Mouse (Mus musculus) midbrain, embryonic 14.5 days (tissue): ENCODE results near the gene Ubtd1. TPM values are rescaled to one million over a fixed set of nuclear protein-coding genes. Genes with fewer than 3 reads are reported as not detected.
A peak's percentile ranks its signal among the peaks of the same experiment; 100 is the strongest.

Source experiments
- ATAC-seq: fragments of 200-750 bp; cut with Nextera tagmentation; 2 replicates; pipeline ENCODE4 v1.8.0; 2017; ENCODE audit warnings: moderate number of reproducible peaks, moderate library complexity; ENCODE audit not compliant: low FRiP score, low TSS enrichment
- DNase-seq: peaks from one replicate; pipeline ENCODE4 v3.0.0-alpha.2; 2015
- H3K27ac ChIP-seq: fragments of 300-500 bp; sonication (generic); replicated peaks from 2 replicates; pipeline ENCODE4 v1.5.1; 2014; ENCODE audit warnings: mild to moderate bottlenecking, low read depth, low read length, moderate library complexity
- H3K27me3 ChIP-seq: fragments of 300-500 bp; sonication (generic); 2 replicates; pipeline ENCODE4 v1.6.1; 2014; ENCODE audit warnings: low read length, control low read depth, mixed read lengths; ENCODE audit not compliant: control insufficient read depth, insufficient read depth
- H3K36me3 ChIP-seq: fragments of 300-500 bp; sonication (generic); 2 replicates; pipeline ENCODE4 v1.6.1; 2014; ENCODE audit warnings: low read length, control low read depth; ENCODE audit not compliant: control insufficient read depth, insufficient read depth
- H3K4me1 ChIP-seq: fragments of 300-500 bp; sonication (generic); 2 replicates; pipeline ENCODE4 v1.6.1; 2014; ENCODE audit warnings: mild to moderate bottlenecking, antibody characterized with exemption, low read length, control low read depth; ENCODE audit not compliant: control insufficient read depth, insufficient read depth
- H3K4me2 ChIP-seq: fragments of 300-500 bp; sonication (generic); 2 replicates; pipeline ENCODE4 v1.6.1; 2014; ENCODE audit warnings: mild to moderate bottlenecking, low read length, moderate library complexity
- H3K4me3 ChIP-seq: fragments of 300-500 bp; sonication (generic); replicated peaks from 2 replicates; pipeline ENCODE4 v1.5.1; 2014; ENCODE audit warnings: low read depth, low read length
- H3K9ac ChIP-seq: fragments of 300-500 bp; sonication (generic); replicated peaks from 2 replicates; pipeline ENCODE4 v1.6.1; 2014; ENCODE audit warnings: mild to moderate bottlenecking, low read length, moderate library complexity
- H3K9me3 ChIP-seq: fragments of 300-500 bp; sonication (generic); 2 replicates; pipeline ENCODE4 v1.6.1; 2016; ENCODE audit warnings: low read length, control low read depth, mixed read lengths; ENCODE audit not compliant: control insufficient read depth
- WGBS: fragments of 180-500 bp; shearing (Covaris S2); extraction: QIAGEN DNeasy Blood & Tissue Kit; methylation state at CpG from one replicate; pipeline ENCODE4 v1.1.7; 2014; 5-methylcytosine and 5-hydroxymethylcytosine counted together
- polyA plus RNA-seq: library from polyadenylated mRNA; unstranded; fragments of >200 nt; fragmentation: Nextera tagmentation; extraction: Ambion mirVana; gene quantifications from 2 replicates; pipeline ENCODE4 v1.2.1, GENCODE M21; 2014

The Ubtd1 gene
- polyA plus RNA-seq, 1 experiment from 2014 or later, result 6.3 TPM

- Histone ChIP-seq H3K27me3 (no peaks in the 10 kb centered on the region), H3K4me1 (no peaks in the 10 kb centered on the region), H3K9ac (no peak overlapping the region), H3K4me3 (no peak overlapping the region), H3K36me3 (no peaks in the 10 kb centered on the region), H3K27ac (no peak overlapping the region), H3K4me2 (no peak overlapping the region), H3K9me3 (no peaks in the 10 kb centered on the region)
- no peak for DNase-seq
- no peak for ATAC-seq
- 73% methylated on average over 2 of the region's 2 CpGs for WGBS
Measured at GRCm38 (mm10) chr19:42022542-42022848, 40.9 kb downstream of the Ubtd1 start.

DNA sequence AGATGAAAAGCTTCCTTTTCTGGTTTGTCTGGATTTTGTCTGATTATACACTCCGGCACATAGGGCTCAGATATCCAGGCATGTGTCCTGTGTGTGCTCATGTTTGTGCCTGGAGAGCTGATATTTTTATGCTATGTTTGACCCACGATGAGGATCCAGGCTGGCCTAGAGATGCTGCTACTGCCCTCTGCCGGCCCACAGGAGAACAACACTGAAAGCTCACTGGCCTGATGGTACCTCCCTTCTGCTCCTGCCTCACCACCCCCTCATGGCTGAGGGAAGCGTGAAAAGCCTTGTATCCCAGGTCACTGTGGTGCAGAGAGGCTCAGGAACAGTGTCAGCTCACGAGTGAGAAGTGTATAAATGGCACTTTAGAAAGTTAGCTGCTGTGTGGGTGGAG, 44.6 kb downstream of the Ubtd1 start:
- H3K27me3 ChIP-seq, result no peaks in the 10 kb centered on the region
- H3K4me2 ChIP-seq, result no peak overlapping the region
- H3K27ac ChIP-seq, result no peak overlapping the region
- H3K9me3 ChIP-seq, result no peaks in the 10 kb centered on the region
- H3K4me1 ChIP-seq, result no peaks in the 10 kb centered on the region
- H3K9ac ChIP-seq, result no peak overlapping the region
- DNase-seq, result peak; percentile 87
- peak; percentile 14; the same call in 1 of the 2 replicates for ATAC-seq
- H3K36me3 ChIP-seq, result no peaks in the 10 kb centered on the region
- H3K4me3 ChIP-seq, result no peak overlapping the region
- WGBS, result 7% methylated on average over 5 of the region's 5 CpGs

- no peaks in the 10 kb centered on the region for H3K9me3 ChIP-seq
- DNase-seq (no peak), ATAC-seq (no peak)
- no peaks in the 10 kb centered on the region for H3K4me1 ChIP-seq
- WGBS, result 88% methylated on average over 5 of the region's 5 CpGs
- H3K27ac ChIP-seq, result no peak overlapping the region
- no peak overlapping the region for H3K9ac ChIP-seq
- no peak overlapping the region for H3K4me2 ChIP-seq
- H3K27me3 ChIP-seq, result no peaks in the 10 kb centered on the region
- no peaks in the 10 kb centered on the region for H3K36me3 ChIP-seq
- no peak overlapping the region for H3K4me3 ChIP-seq
Measured at GRCm38 (mm10) chr19:42031112-42031511, 49.5 kb downstream of the Ubtd1 start.

DNA sequence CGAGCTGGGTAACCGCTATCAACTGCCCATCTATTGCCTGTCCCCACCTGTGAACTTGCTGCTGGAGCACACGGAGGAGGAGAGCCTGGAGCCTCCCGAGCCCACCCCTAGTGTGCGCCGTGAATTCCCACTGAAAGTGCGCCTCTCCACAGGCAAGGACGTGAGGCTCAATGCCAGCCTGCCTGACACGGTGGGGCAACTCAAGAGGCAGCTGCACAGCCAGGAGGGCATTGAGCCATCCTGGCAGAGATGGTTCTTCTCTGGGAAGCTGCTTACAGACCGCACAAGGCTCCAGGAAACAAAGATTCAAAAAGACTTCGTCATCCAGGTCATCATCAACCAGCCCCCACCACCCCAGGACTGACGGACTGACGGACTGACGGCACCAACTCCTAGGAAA, 52.0 kb downstream of the Ubtd1 start:
- Histone ChIP-seq H3K4me3 (no peak overlapping the region), H3K27ac (no peak overlapping the region), H3K36me3 (no peaks in the 10 kb centered on the region), H3K4me1 (no peaks in the 10 kb centered on the region), H3K27me3 (no peaks in the 10 kb centered on the region), H3K4me2 (no peak overlapping the region), H3K9ac (no peak overlapping the region), H3K9me3 (no peaks in the 10 kb centered on the region)
- ATAC-seq (no peak), DNase-seq (no peak)
- WGBS, result 81% methylated on average over 14 of the region's 14 CpGs

GRCm38 (mm10) chr19:42034146-42034775, 52.7 kb downstream of the Ubtd1 start:
- Histone ChIP-seq H3K36me3 (no peaks in the 10 kb centered on the region), H3K9me3 (no peaks in the 10 kb centered on the region), H3K27me3 (no peaks in the 10 kb centered on the region), H3K4me3 (no peak overlapping the region), H3K4me1 (no peaks in the 10 kb centered on the region), H3K4me2 (no peak overlapping the region), H3K9ac (no peak overlapping the region), H3K27ac (no peak overlapping the region)
- 84% methylated on average over 9 of the region's 9 CpGs for WGBS
- ATAC-seq (no peak), DNase-seq (no peak)

GRCm38 (mm10) chr19:42034881-42035455, 53.4 kb downstream of the Ubtd1 start:
- no peak overlapping the region for H3K4me3 ChIP-seq
- H3K9ac ChIP-seq, result no peak overlapping the region
- H3K36me3 ChIP-seq, result no peaks in the 10 kb centered on the region
- no peak overlapping the region for H3K27ac ChIP-seq
- H3K4me2 ChIP-seq, result no peak overlapping the region
- ATAC-seq (0 out of 2 replicates have a peak, but pooled peaks have one; percentile 6), DNase-seq (no peak)
- WGBS, result 57% methylated on average over 11 of the region's 11 CpGs
- no peaks in the 10 kb centered on the region for H3K9me3 ChIP-seq
- H3K4me1 ChIP-seq, result no peaks in the 10 kb centered on the region
- H3K27me3 ChIP-seq, result no peaks in the 10 kb centered on the region

- H3K4me2 ChIP-seq, result no peak within 1 kb of the TSS
- WGBS, result 65% methylated on average over 19 of the region's 19 CpGs
- H3K27me3 ChIP-seq, result no peaks in the 10 kb centered on the region
- H3K36me3 ChIP-seq, result no peaks in the 10 kb centered on the region
- peak; percentile 88 for DNase-seq
- H3K9ac ChIP-seq, result no peak within 1 kb of the TSS
- no peak within 1 kb of the TSS for H3K4me3 ChIP-seq
- no peaks in the 10 kb centered on the region for H3K4me1 ChIP-seq
- peak; percentile 60; the same call in 1 of the 2 replicates for ATAC-seq
- H3K27ac ChIP-seq, result no peak within 1 kb of the TSS
- H3K9me3 ChIP-seq, result no peaks in the 10 kb centered on the region
Measured at GRCm38 (mm10) chr19:42035456-42036248, 54.1 kb downstream of the Ubtd1 start, which contains the start of gene Ankrd2. Gene Ankrd2 (plus strand): TSS chr19:42036000.

- no peaks in the 10 kb centered on the region for H3K27me3 ChIP-seq
- H3K4me1 ChIP-seq, result no peaks in the 10 kb centered on the region
- 85% methylated on average over 3 of the region's 3 CpGs for WGBS
- DNase-seq (no peak), ATAC-seq (no peak)
- H3K36me3 ChIP-seq, result no peaks in the 10 kb centered on the region
- no peaks in the 10 kb centered on the region for H3K9me3 ChIP-seq
- no peak overlapping the region for H3K4me3 ChIP-seq
- no peak overlapping the region for H3K4me2 ChIP-seq
- H3K27ac ChIP-seq, result no peak overlapping the region
- no peak overlapping the region for H3K9ac ChIP-seq
Measured at GRCm38 (mm10) chr19:42036357-42036756, 54.8 kb downstream of the Ubtd1 start.
